Mouse (Mus musculus) fat pad, adult 2 months (tissue): ENCODE data around the gene Aatf.

Source experiments
- DNase-seq: peaks from one replicate; pipeline ENCODE4 v3.0.0-alpha.2; 2011; ENCODE audit warnings: low read depth, low spot score; ENCODE audit errors: extremely low read depth

Aatf gene

GRCm38 (mm10) chr11:84382450-84382849 lies 130.9 kb downstream of the Aatf start:
- no peak for DNase-seq

- DNase-seq = no peak
Measured at GRCm38 (mm10) chr11:84376510-84377365, 136.6 kb downstream of the Aatf start.

GRCm38 (mm10) chr11:84375951-84376496 lies 137.3 kb downstream of the Aatf start:
- no peak for DNase-seq

GRCm38 (mm10) chr11:84373122-84373521 lies 140.2 kb downstream of the Aatf start:
- no peak for DNase-seq
